Mouse (Mus musculus) regulatory T cell (primary cell): ENCODE results near the gene Flnb.

ENCODE experiments used
- in situ Hi-C: fragments of 300-600 bp; cut with MboI, MseI; formaldehyde crosslinking; loops from one replicate; pipeline ENCODE4 v1.15.1; 2025; ENCODE audit warnings: high pct_unique_total_duplicates

Gene Flnb

GRCm38 (mm10) chr14:7862226-7862625 lies 44.5 kb downstream of the Flnb start:
- in situ Hi-C loops, result loop anchor here (10.0 kb wide), 1 partner anchor 603 kb away; no protein-coding TSS in a partner anchor

- in situ Hi-C loops, result loop anchor here (10.0 kb wide), 1 partner anchor 602 kb away; no protein-coding TSS in a partner anchor
These were observed 45.4 kb downstream of the Flnb start for GRCm38 (mm10) chr14:7863199-7863598.

- in situ Hi-C loops, result loop anchor here (10.0 kb wide), 1 partner anchor 601 kb away; no protein-coding TSS in a partner anchor
These were observed 46.2 kb downstream of the Flnb start for GRCm38 (mm10) chr14:7863871-7864505.

GRCm38 (mm10) chr14:7864506-7864899 lies 46.7 kb downstream of the Flnb start:
- in situ Hi-C loops, result loop anchor here (10.0 kb wide), 1 partner anchor 600 kb away; no protein-coding TSS in a partner anchor

- in situ Hi-C loops, result loop anchor here (10.0 kb wide), 1 partner anchor 598 kb away; no protein-coding TSS in a partner anchor
These were observed 49.5 kb downstream of the Flnb start for GRCm38 (mm10) chr14:7867224-7867623.

- in situ Hi-C loops, result loop anchor here (10.0 kb wide), 1 partner anchor 597 kb away; no protein-coding TSS in a partner anchor
These were observed 50.1 kb downstream of the Flnb start for GRCm38 (mm10) chr14:7867841-7868240.

- in situ Hi-C loops, result loop anchor here (10.0 kb wide), 1 partner anchor 595 kb away; no protein-coding TSS in a partner anchor
These were observed 52.0 kb downstream of the Flnb start for GRCm38 (mm10) chr14:7869796-7870195.

- in situ Hi-C loops, result no loop called here
These were observed 55.8 kb downstream of the Flnb start for GRCm38 (mm10) chr14:7873552-7873951.

- in situ Hi-C loops, result no loop called here
These were observed 56.7 kb downstream of the Flnb start for GRCm38 (mm10) chr14:7874495-7874894.

- in situ Hi-C loops, result no loop called here
These were observed 60.2 kb downstream of the Flnb start for GRCm38 (mm10) chr14:7877957-7878356.

GRCm38 (mm10) chr14:7880389-7880788 lies 62.6 kb downstream of the Flnb start:
- in situ Hi-C loops, result no loop called here

- in situ Hi-C loops, result no loop called here
These were observed 63.8 kb downstream of the Flnb start for GRCm38 (mm10) chr14:7881533-7881932.

GRCm38 (mm10) chr14:7882050-7882449 lies 64.3 kb downstream of the Flnb start:
- in situ Hi-C loops, result no loop called here

GRCm38 (mm10) chr14:7884158-7884557 lies 66.4 kb downstream of the Flnb start:
- in situ Hi-C loops, result no loop called here

GRCm38 (mm10) chr14:7884841-7885240 lies 67.1 kb downstream of the Flnb start:
- in situ Hi-C loops, result no loop called here

- in situ Hi-C loops, result no loop called here
These were observed 67.8 kb downstream of the Flnb start for GRCm38 (mm10) chr14:7885540-7885939.

GRCm38 (mm10) chr14:7886008-7886407 lies 68.3 kb downstream of the Flnb start:
- in situ Hi-C loops, result no loop called here

GRCm38 (mm10) chr14:7887171-7887570 lies 69.4 kb downstream of the Flnb start:
- in situ Hi-C loops, result no loop called here

- in situ Hi-C loops, result no loop called here
These were observed 70.5 kb downstream of the Flnb start for GRCm38 (mm10) chr14:7888294-7888693.

- in situ Hi-C loops, result no loop called here
These were observed 71.3 kb downstream of the Flnb start for GRCm38 (mm10) chr14:7888811-7889651.

- in situ Hi-C loops, result no loop called here
These were observed 72.1 kb downstream of the Flnb start for GRCm38 (mm10) chr14:7889834-7890233.

- in situ Hi-C loops, result no loop called here
These were observed 73.6 kb downstream of the Flnb start for GRCm38 (mm10) chr14:7891401-7891800.
